Mouse (Mus musculus) liver, adult (tissue): Measurements from ENCODE around the gene Cers1.

Source experiments
- GATA4 ChIP-seq: IDR thresholded peaks from 2 replicates; pipeline ENCODE4 v1.6.1; 2014; ENCODE audit warnings: mild to moderate bottlenecking, low read length; ENCODE audit not compliant: insufficient replicate concordance

Gene Cers1

DNA sequence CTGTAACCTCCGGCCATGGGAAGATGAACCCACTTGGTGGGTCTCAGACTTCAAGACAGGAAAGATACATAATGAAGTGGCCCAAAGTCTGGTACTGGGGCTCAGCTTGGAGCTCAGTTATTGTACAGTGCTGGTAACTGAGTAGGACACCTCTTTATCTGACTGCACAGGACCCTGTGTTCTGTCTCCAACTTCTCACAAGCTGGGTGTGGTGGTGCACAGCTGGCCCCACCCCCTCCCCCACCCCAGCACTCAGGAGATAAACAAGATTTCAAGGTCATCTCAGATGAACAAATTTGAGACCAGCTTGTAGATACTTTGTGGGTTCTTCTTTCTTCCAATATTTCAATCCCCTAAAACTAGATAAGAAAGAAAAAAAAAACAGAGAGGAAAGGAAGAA is 40.5 kb downstream of the Cers1 start:
- TF ChIP-seq GATA4 = no peak

DNA sequence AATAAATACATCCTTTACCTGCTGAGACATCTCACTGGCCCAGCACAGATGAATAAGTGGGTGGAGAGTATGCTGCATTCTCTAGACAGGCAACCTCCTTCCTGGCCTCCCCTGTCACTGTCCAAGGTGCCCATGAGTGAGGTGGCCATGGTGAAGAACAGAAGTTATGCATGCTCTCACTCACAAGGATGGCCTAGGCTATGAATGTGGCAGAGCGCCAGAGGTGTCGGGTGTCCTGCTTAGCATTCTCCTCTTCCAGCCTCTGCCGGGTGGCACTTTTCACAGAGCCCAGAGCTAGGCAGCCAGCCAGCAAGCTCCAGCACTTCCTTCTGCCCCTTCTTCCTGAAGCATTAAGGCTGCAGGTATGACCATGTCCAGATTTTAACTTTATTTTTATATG is 43.8 kb downstream of the Cers1 start:
- no peak for TF ChIP-seq GATA4

GRCm38 (mm10) chr8:70360769-70361168 is 45.2 kb downstream of the Cers1 start:
- TF ChIP-seq GATA4 = no peak

DNA sequence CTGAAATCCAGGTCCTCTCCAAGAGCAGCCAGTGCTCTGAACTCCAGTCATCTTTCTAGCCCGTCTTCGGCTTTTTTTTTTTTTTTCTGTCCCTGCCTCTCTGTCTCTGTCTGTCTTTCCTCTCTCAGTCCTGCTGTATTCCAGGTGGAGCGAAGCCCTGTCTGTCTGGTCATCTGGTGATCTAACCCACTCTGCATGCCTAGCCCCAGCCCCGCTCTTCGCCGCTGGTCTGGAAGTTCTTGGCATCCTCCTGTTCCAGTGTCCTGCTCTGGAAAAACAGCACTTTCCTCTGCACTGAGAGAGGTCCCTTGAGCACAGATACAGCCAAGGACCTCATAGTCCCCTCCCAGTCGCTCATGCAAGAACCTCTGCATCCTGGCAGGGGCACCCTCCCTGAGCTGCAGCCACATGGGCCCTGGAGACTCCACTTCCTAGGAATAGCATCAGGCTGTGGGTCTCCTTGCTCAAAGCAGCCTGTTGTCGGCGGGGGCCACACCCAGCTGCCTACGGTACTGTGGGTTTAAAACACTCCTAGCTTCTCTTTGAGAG is 46.0 kb downstream of the Cers1 start:
- TF ChIP-seq GATA4 = no peak

GRCm38 (mm10) chr8:70364066-70364465 is 48.5 kb downstream of the Cers1 start:
- TF ChIP-seq GATA4 = no peak

- TF ChIP-seq GATA4 = no peak
Observed at GRCm38 (mm10) chr8:70366588-70366987, 51.0 kb downstream of the Cers1 start.

DNA sequence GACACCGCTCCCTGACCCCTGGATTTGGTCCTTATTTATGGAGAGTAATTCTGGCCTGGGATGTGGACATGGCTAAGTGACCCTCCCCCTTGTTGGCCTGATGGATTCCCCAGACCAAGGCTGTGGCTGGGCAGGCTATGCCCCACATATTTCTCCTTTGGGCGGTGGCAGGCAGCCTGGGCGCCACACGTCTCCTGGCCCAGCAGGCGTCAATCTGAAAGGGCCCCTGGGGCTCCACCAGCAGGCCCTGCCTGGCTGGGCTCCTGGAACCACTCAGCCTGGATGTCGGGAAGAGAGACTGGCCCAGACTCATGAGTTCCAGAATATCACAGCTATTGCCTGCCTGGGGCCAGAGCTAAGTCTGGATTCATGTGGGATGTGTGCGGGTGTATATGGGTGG is 54.9 kb downstream of the Cers1 start:
- no peak for TF ChIP-seq GATA4

DNA sequence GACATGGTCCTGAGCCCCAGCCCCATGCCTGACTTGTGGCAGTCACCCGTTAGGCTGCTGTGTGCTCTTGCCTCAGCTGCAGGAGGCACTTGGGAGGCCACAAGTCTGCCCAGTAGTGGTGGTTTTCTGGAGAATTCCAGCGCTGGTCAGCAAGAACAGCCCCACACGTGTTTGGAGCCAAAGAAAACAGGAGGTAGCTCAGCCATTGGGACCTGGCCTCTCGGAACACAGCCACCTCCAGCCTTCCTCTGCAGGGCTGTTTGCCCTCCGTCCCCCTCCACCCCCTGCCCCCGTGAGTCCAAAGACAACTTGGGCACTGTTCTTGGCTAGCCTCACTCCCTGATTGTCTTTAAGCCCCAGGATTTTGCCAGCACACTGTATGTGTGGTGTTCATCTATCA is 56.4 kb downstream of the Cers1 start:
- TF ChIP-seq GATA4 = no peak

DNA sequence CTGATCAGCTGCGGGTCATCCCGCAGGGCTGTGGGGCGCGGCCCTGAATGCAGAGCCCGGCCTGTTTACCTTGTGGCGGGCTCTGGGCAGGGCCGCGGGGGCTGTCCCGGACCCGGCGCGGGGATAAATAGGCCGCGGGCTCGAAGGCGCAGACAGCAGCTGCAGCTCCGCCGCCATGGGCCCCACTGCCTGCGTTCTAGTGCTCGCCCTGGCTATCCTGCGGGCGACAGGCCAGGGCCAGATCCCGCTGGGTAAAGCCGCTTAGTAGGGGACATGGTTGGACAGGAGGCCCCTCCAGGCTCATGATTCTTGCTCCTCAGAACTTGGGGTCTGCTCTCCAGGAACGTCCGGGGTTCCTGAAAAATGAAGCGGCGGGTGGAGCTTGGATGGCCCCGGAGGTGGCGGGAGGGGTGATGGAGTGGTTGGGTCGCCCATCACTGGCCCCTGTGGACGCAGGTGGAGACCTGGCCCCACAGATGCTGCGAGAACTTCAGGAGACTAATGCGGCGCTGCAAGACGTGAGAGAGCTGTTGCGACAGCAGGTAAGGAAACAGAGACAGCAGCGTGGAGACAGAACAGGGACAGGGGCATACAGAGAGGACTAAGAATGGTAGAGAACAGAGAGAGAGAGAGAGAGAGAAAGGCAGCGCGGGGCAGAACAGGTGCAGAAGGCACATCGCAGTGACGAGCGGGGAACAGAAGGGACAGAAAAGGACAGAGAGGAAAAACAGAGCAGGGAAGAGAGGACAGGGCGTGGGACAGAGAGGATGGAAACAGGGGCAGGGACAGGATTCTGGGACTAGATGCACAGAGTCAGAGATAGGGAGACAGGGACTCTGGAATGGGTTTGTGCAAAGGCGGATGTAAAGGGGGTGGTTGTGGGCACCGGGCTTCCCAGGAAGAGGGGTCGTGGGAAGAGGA is 58.1 kb downstream of the Cers1 start, which contains the start of gene Comp:
Gene Comp (plus strand): TSS at position 162 of the 921 bp plus-strand sequence.
- no peak for TF ChIP-seq GATA4

DNA sequence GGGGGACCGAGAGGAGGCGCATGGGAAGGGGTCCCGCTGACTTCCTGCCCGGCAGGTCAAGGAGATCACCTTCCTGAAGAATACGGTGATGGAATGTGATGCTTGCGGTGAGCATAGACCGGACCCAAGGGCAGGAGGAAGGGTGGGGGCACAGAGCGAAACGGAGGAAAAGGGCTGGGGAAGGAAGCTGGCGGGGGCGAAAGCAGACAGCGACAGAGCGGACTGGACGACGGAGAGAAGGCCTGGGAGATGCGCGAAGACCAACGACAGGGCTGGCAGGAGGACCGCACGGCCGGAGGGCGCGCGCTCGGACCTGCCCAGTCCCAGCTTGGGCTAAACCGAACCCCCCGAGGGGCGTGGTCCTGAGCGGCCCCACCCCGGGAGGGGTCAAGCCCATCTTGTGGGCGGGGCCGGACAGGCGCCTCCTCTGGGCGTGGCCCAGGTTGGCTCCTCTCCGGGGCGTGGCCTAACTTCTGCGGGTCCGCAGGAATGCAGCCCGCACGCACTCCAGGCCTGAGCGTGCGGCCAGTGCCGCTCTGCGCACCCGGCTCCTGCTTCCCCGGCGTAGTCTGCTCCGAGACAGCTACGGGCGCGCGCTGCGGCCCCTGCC is 58.8 kb downstream of the Cers1 start:
- no peak for TF ChIP-seq GATA4

- TF ChIP-seq GATA4 = no peak
Observed at GRCm38 (mm10) chr8:70375212-70375859, 59.8 kb downstream of the Cers1 start.

DNA sequence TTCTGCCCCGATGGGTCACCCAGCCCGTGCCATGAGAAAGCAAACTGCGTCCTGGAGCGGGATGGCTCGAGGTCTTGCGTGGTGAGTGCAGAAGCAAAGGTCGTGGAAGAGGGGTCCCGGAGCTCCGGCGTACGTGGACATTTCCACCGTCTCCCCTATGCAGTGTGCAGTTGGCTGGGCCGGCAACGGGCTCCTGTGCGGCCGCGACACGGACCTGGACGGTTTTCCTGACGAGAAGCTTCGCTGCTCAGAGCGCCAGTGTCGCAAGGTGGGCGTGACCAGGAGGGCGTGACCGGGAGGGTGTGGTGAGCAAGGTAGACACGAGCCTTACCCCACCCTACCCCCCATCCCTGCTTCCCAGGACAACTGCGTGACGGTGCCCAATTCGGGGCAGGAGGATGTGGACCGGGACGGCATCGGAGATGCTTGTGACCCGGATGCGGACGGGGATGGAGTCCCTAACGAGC is 60.7 kb downstream of the Cers1 start:
- no peak for TF ChIP-seq GATA4

DNA sequence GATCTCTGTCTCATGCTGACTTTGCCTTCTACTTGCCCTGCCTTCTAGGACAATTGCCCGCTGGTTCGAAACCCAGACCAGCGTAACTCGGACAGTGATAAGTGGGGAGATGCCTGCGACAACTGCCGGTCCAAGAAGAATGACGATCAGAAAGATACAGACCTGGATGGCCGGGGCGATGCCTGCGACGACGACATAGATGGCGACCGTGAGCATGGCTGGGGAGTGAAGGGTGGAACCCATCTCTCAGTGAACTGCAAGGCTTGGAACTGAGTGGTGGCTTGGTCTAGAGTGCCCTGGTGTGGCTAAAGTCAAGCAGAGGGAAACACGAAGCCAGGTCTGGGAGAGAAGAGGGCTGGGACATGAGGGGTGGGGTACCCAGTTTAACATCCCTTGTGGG is 61.5 kb downstream of the Cers1 start:
- TF ChIP-seq GATA4 = no peak

- no peak for TF ChIP-seq GATA4
Observed at GRCm38 (mm10) chr8:70380069-70380468, 64.5 kb downstream of the Cers1 start.
